Mouse (Mus musculus): ENCODE measurements at regions not wholly inside any gene's neighbourhood (a gene's known extent, or its start where the extent isn't known, plus 50 kb on each side); places are given as distances from the start of the nearest gene placed in this dataset.

- no peak for DNase-seq (ENCODE audit: low read depth, low spot score)
Measured at GRCm38 (mm10) chr10:104367219-104367618, 173.4 kb downstream of the Gm4340 start.

- no peak for DNase-seq (ENCODE audit: low read depth, low spot score)
Measured at GRCm38 (mm10) chr10:104374567-104374966, 180.7 kb downstream of the Gm4340 start.

GRCm38 (mm10) chr10:104388254-104388653 is 194.4 kb downstream of the Gm4340 start:
- no peak for DNase-seq (ENCODE audit: low read depth, low spot score)

GRCm38 (mm10) chr10:104395711-104396110 is 201.9 kb downstream of the Gm4340 start:
- DNase-seq (ENCODE audit: low read depth, low spot score) = no peak

- no peak for DNase-seq (ENCODE audit: low read depth, low spot score)
Measured at GRCm38 (mm10) chr10:104408751-104409150, 214.9 kb downstream of the Gm4340 start.

GRCm38 (mm10) chr10:104422541-104422940 is 228.7 kb downstream of the Gm4340 start:
- DNase-seq (ENCODE audit: low read depth, low spot score) = no peak

GRCm38 (mm10) chr10:104423161-104423560 is 229.3 kb downstream of the Gm4340 start:
- no peak for DNase-seq (ENCODE audit: low read depth, low spot score)

GRCm38 (mm10) chr10:104423761-104424160 is 229.9 kb downstream of the Gm4340 start:
- DNase-seq (ENCODE audit: low read depth, low spot score) = no peak

GRCm38 (mm10) chr10:104444926-104445325 is 251.1 kb downstream of the Gm4340 start:
- peak; percentile 54 for DNase-seq (ENCODE audit: low read depth, low spot score)

GRCm38 (mm10) chr10:104455549-104456351 is 261.9 kb downstream of the Gm4340 start:
- no peak for DNase-seq (ENCODE audit: low read depth, low spot score)

GRCm38 (mm10) chr10:104456352-104456725 is 262.5 kb downstream of the Gm4340 start:
- DNase-seq (ENCODE audit: low read depth, low spot score) = no peak

- DNase-seq (ENCODE audit: low read depth, low spot score) = no peak
Measured at GRCm38 (mm10) chr10:104486226-104486944, 292.5 kb downstream of the Gm4340 start.

- no peak for DNase-seq (ENCODE audit: low read depth, low spot score)
Measured at GRCm38 (mm10) chr10:104489301-104489700, 295.5 kb downstream of the Gm4340 start.

- no peak for DNase-seq (ENCODE audit: low read depth, low spot score)
Measured at GRCm38 (mm10) chr10:104490943-104491631, 297.2 kb downstream of the Gm4340 start.

All from telencephalon, adult 2 months (tissue).